Mouse (Mus musculus): ENCODE measurements around the gene Ehmt1.

The Ehmt1 gene

GRCm38 (mm10) chr2:24912589-24912988, 6.8 kb downstream of the Ehmt1 start:
- in situ Hi-C loops (cut with MboI; ENCODE audit: unreplicated experiment in 2 of 2): no loop called here

- in situ Hi-C loops (cut with MboI; ENCODE audit: unreplicated experiment in 2 of 2): no loop called here
These were observed 7.2 kb downstream of the Ehmt1 start for GRCm38 (mm10) chr2:24912189-24912588.

- in situ Hi-C loops (cut with MboI; ENCODE audit: unreplicated experiment in 2 of 2): no loop called here
These were observed 8.9 kb downstream of the Ehmt1 start for GRCm38 (mm10) chr2:24910481-24910880.

GRCm38 (mm10) chr2:24905653-24906155, 13.7 kb downstream of the Ehmt1 start:
- in situ Hi-C loops (cut with MboI; ENCODE audit: unreplicated experiment in 2 of 2): no loop called here

- in situ Hi-C loops (cut with MboI; ENCODE audit: unreplicated experiment in 2 of 2): no loop called here
These were observed 14.4 kb downstream of the Ehmt1 start for GRCm38 (mm10) chr2:24904823-24905652.

GRCm38 (mm10) chr2:24902999-24903398, 16.4 kb downstream of the Ehmt1 start:
- in situ Hi-C loops (cut with MboI; ENCODE audit: unreplicated experiment in 2 of 2): no loop called here

- in situ Hi-C loops (cut with MboI; ENCODE audit: unreplicated experiment in 2 of 2): no loop called here
These were observed 18.4 kb downstream of the Ehmt1 start for GRCm38 (mm10) chr2:24901055-24901454.

GRCm38 (mm10) chr2:24899292-24899691, 20.1 kb downstream of the Ehmt1 start:
- in situ Hi-C loops (cut with MboI; ENCODE audit: unreplicated experiment in 2 of 2): no loop called here

- in situ Hi-C loops (cut with MboI; ENCODE audit: unreplicated experiment in 2 of 2): no loop called here
These were observed 22.7 kb downstream of the Ehmt1 start for GRCm38 (mm10) chr2:24896761-24897160.

- in situ Hi-C loops (cut with MboI; ENCODE audit: unreplicated experiment in 2 of 2): no loop called here
These were observed 25.2 kb downstream of the Ehmt1 start for GRCm38 (mm10) chr2:24894211-24894610.

GRCm38 (mm10) chr2:24892318-24892717, 27.1 kb downstream of the Ehmt1 start:
- in situ Hi-C loops (cut with MboI; ENCODE audit: unreplicated experiment in 2 of 2): no loop called here

GRCm38 (mm10) chr2:24890541-24891447, 28.6 kb downstream of the Ehmt1 start:
- in situ Hi-C loops (cut with MboI; ENCODE audit: unreplicated experiment in 2 of 2): no loop called here

- in situ Hi-C loops (cut with MboI; ENCODE audit: unreplicated experiment in 2 of 2): no loop called here
These were observed 30.5 kb downstream of the Ehmt1 start for GRCm38 (mm10) chr2:24888895-24889294.

GRCm38 (mm10) chr2:24880686-24881085, 38.7 kb downstream of the Ehmt1 start:
- in situ Hi-C loops (cut with MboI; ENCODE audit: unreplicated experiment in 2 of 2): no loop called here

GRCm38 (mm10) chr2:24870952-24871351, 48.5 kb downstream of the Ehmt1 start:
- in situ Hi-C loops (cut with MboI; ENCODE audit: unreplicated experiment in 2 of 2): no loop called here

GRCm38 (mm10) chr2:24863010-24863409, 56.4 kb downstream of the Ehmt1 start:
- in situ Hi-C loops (cut with MboI; ENCODE audit: unreplicated experiment in 2 of 2): no loop called here

- in situ Hi-C loops (cut with MboI; ENCODE audit: unreplicated experiment in 2 of 2): loop anchor here (5.0 to 10.0 kb wide), 2 partner anchors 92 to 95 kb away; partner anchors contain the start of gene Zmynd19 (in 2 of the 2)
These were observed 67.0 kb downstream of the Ehmt1 start for GRCm38 (mm10) chr2:24852408-24852807.

- in situ Hi-C loops (cut with MboI; ENCODE audit: unreplicated experiment in 2 of 2): no loop called here
These were observed 72.9 kb downstream of the Ehmt1 start for GRCm38 (mm10) chr2:24846557-24846956.

- in situ Hi-C loops (cut with MboI; ENCODE audit: unreplicated experiment in 2 of 2): no loop called here
These were observed 74.2 kb downstream of the Ehmt1 start for GRCm38 (mm10) chr2:24845256-24845655.

- in situ Hi-C loops (cut with MboI; ENCODE audit: unreplicated experiment in 2 of 2): no loop called here
These were observed 88.8 kb downstream of the Ehmt1 start for GRCm38 (mm10) chr2:24830614-24831013.

- in situ Hi-C loops (cut with MboI; ENCODE audit: unreplicated experiment in 2 of 2): no loop called here
These were observed 109.7 kb downstream of the Ehmt1 start for GRCm38 (mm10) chr2:24809746-24810145.

Data from v-Abl transformed pro-B cells (cell line).